Mouse (Mus musculus) 416B (cell line): Measurements from ENCODE around the gene Snd1.

Source experiments
- DNase-seq: peaks from one replicate; pipeline ENCODE4 v3.0.0; 2011; ENCODE audit warnings: low read depth

Gene Snd1

DNA sequence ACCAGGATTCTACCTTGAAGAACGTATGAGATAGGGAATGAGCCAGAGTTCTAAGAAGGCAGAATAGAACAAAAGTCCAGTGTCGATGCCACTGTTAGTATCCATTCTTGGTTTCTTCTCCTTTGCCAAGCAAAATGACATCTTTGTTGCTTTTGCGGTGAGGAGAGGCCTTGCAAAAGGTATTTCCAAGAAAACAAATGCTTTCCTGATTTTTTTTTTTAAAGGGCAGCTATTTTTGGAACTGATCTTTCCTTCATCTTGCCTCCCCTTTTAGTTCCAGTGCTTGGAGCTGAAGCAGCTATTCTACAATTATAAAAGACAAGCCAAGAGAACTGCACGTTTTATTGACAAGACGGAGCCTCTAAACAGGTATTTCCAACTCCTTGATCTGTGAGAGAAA lies at the start of gene Snd1:
Gene Snd1 (plus strand): TSS at position 301 of the 400 bp plus-strand sequence.
- DNase-seq = no peak

- DNase-seq = peak; percentile 10
Measured at GRCm38 (mm10) chr6:28427096-28427839, 47.7 kb upstream of the Snd1 start, which contains the start of gene Fscn3. Gene Fscn3 (plus strand): TSS chr6:28427789.

DNA sequence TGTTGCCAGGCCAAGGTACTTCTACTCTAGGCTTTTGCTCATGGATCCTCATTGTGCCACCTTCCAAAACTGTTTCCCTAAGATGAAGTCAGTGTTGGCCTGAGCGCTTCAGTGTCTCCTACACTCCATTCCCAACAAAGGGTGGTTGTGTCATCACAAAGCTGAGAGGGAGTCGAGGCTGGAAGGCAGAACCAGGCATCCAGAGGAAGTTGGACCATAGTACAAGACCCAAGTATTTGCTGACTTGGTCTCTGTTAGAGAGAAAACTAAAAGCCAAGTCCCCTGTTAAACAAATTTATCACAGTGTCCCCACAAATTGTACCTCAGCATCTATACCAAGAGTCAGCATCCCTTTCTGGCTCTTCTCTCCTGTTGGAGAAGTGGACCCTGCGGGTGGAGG lies 46.6 kb upstream of the Snd1 start, which contains the start of gene Gcc1:
Gene Gcc1 (minus strand): TSS at position 101 of the 400 bp plus-strand sequence.
- DNase-seq = no peak

GRCm38 (mm10) chr6:28429870-28430269 lies 45.1 kb upstream of the Snd1 start:
- no peak for DNase-seq

DNA sequence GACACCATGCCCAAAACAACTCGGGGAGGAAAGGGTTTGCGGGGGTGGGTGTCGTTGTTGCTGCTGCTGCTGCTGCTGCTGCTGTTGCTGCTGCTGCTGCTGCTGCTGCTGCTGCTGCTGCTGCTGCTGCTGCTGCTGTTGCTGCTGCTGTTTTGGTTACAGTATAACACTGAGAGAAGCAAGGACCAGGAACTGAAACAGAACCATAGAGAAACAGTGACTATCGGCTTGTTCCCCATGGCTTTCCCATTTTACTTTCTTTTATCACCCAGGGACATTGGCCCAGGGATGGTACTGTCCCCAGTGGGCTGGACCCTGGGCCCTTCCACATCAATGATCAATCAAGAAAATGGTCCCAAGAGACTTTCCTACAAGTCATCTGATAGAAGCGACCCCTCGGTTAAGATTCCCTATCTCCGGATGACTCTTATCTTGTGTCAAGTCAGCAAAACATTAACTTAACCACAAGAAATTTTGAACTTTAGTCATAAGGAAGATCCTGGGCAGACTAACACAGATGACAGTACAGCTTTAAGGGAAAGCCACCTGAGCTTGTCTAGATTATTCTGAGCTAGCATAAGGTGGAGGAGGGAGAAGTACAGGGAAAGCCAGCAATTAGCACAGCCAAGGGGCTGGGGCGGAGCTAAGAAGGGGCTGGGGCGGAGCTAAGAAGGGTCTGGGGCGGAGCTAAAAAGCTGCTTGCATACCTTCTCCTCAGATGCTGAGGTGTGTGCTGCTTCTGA lies 44.0 kb upstream of the Snd1 start:
- DNase-seq = no peak

DNA sequence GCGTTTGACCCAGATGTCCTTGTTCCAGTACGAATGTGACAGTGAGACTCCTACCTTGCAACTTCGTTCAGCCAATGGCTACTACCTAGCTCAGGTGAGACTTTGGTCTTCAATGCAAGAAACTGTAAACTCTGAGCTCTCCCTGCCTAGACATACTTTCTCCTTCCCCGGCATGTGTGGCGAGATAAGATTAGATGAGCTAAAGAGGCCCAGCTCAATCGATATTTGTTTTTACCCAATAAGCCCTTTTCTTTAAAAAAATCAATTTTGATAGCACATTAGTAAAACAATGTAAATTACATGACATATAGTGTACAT lies 43.4 kb upstream of the Snd1 start:
- DNase-seq = no peak

DNA sequence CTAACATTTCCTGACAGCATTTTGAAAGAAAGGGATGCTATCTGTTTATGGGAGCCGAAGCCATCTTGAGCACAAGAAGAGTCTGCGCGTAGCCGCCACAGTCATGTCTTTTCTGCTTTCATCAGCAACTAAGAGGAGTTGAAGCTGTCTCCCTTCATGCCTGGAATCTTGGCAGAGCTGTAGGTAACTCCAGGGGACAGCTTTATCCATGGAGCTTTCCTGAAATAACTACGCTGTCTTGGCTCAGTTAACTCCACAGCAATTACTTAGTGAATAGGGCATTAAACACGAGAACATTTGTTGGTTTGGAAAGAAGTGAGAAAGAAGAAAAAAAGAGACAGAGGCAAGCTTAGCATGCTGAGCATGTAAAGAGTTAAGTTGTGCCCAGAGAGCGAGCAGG lies 27.0 kb upstream of the Snd1 start:
- no peak for DNase-seq

GRCm38 (mm10) chr6:28449253-28449652 lies 25.7 kb upstream of the Snd1 start, which contains the start of gene Pax4:
Gene Pax4 (minus strand): TSS chr6:28449353.
- DNase-seq = no peak

DNA sequence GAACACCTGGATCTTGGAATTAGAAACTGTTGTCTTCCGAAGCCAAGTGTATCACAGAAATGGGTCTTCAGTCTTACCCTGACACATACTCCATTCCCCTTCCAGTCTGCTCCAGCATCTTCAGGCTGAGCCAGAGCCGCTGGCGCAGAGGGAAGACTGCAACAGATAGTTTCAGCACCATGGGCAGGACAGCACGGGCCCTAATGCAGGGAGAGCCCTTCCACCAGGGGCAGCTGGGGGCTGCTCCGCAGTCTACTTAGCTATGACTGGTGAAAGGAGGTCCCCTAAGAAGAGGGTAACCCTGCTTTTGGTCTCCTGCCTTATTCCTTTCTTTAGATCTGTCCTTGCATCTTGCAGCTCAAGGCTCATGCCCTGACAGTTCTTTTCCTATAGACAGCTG lies 24.5 kb upstream of the Snd1 start:
- DNase-seq = no peak

- no peak for DNase-seq
Measured at GRCm38 (mm10) chr6:28450977-28451376, 24.0 kb upstream of the Snd1 start.

DNA sequence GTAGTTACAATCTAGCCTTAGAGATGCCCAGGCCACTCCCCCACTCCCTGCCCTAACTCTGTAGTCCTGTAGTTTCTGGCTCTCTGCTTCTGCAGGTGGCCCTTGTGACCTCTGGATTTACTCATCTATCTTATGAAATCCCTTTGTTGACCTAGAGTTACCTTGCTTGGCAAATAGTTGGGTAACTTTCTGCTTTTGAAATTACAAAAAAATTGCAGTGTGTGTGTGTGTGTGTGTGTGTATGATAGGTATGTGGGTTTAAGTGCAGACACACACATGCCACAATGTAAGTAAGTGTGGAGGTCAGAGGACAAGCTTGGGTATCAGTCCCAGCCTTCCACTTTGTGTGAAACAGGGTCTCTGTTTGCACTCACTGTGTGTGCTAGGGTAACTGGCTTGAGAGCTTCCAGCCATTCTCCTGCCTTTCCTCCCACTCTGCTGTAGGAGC lies 15.7 kb upstream of the Snd1 start:
- no peak for DNase-seq

DNA sequence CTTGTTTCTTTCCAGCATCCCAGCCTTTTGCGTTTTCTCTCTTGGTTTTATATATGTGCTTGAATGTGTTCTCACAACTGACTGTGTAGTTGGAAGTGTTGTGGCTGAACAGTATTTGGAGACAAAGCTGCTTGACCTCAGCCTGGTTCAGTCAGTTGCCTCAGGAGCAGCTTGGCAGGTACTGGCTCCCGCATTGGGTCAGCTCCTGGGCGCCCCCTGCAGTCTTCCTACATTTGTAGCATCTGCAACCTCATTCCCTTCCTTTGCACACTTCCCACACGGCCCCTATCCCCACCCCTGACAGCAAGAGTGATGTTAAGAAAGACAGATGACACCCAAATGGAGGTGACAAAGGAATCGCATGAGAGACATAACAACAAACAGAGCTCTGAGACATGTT lies 14.4 kb upstream of the Snd1 start:
- peak; percentile 31 for DNase-seq

DNA sequence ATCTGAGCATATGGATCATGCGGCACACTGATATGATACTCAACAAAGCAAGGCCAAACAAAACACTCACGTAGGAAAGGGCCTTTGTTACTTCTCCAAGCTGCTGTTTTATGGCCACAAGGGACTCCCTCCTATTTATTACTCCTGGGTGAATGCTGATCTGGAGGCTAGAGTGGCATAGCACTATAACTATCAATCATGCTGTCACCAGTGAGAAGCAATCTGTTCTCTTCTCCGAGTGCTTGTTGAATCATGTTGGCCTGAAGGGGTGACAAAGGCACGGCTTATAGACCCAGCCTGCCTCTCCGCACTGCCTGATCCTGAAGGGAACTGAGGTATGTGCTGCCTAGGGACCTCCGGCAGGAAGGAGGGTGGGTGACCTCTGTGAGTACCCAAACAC lies 10.3 kb upstream of the Snd1 start:
- no peak for DNase-seq

DNA sequence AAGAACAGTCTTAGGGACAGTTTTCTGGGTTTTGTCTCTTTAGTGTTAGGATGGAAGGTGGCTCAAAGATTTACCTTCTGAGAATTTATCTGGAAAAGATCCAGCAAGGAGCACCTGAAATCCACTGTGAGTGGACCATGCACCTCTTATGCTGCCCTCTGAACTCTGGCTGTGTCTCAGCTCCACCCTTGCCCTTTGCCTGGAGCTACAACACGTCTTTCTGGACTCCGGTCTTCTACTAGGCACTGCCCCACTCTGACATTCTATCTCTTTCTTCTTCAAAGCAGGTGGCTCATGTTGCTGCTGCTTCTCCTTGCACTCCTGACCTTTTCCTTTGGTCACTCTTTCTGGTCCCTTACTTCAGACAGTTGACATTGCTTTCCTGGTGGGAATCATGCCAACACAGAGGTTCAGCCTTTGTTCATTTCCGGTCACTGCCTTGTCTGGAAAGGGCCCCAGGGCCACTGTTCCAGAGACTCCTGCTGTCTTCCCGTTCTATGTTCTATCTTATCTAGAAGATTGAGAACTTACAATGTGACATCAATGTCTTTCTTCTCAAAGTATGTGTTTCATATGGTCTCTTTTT lies 4.8 kb upstream of the Snd1 start:
- no peak for DNase-seq

GRCm38 (mm10) chr6:28470621-28471020 lies 4.3 kb upstream of the Snd1 start:
- DNase-seq = peak; percentile 69

DNA sequence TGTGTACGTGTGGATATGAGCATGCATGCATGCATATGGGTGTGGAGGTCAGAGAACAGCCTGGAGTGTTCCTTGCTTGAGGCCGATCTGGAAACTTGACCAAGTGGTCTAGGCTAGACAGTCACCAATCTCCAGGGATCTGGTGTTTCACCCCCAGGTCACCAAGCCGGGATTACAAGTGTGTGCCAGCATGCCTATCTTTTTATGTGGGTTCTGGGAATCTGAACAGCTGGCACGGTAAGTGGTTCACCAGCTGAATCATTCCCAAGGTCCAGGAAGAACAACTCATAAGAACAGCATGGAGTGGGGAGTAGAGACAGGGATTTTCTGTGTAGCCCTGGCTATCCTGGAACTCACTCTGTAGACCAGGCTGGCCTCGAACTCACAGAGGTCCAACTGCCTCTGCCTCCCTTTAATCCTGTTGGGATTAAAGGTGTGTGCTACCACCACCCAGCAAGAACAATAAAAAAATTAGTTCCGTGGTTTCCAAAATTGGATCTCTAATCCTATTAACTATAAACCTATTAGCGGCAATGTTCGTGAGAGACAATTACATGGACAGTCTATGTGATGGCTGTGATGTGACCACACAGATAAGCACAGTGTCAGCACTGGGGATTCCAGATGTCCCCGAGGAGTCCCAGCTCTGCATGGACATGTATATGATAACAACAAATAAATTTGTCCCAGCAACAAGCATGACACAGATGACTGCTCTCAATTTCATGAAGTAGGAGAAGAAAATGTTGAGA lies 3.5 kb upstream of the Snd1 start:
- no peak for DNase-seq

DNA sequence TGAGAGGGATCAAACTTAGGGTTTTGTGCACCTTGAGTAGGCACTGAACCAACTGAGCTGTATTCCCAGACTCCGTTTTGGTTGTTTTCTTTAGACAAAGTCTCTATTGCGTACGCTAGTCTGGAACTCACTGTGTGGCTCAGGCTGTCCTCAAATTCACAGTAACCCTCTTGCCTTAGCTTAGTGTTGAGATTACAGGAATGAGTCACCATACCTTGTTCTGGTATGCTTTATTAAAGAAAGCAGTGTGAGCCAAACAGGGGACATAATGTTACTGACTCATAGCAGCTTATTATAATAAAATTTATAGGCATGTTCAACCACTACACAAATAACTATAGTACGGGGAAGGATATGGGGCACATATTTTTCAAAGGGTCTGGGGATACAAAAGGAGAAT lies 728 bp upstream of the Snd1 start:
- DNase-seq = no peak

GRCm38 (mm10) chr6:28479865-28480751 lies 5.2 kb downstream of the Snd1 start:
- DNase-seq = peak; percentile 100

- DNase-seq = peak; percentile 36
Measured at GRCm38 (mm10) chr6:28480752-28481492, 6.0 kb downstream of the Snd1 start.

DNA sequence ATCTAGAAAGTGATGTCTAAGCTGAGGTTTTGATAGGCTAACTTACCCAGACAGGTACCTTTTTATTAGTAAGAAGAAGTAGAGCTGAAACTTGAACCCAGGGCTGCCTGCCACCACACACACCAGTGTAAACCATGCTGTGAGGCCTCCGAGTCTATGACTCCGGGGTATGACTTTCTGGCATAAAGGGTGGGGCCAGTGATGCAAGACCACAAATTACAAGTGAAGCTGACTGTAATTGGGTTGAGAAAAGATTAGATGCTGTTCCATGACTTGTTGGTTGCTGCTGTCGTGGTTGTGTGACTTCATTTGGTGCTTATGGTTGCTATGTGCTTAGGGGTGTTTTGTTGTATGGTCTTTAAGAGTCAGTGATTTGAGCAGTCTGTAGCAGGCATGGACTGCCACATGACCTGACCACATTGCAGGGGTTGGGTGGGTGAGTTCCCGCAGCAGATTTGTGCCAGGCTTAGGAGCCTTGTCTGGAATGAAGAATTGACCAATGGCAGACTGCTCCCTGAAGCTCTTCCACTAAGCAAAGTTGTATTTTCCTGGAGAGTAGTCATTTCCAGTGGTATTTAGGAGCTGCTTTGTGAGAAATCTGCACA lies 7.9 kb downstream of the Snd1 start:
- peak; percentile 49 for DNase-seq
